In genomic region chr3:34426955-34427354, GRCm38 (mm10) we compare ENCODE assay signal across 25 mouse cellular contexts.
"Had no signal": no experiment of that assay in that cellular context is flagged by ENCODE, and none has a peak within 500 bp of the region (broad histone marks: within the 10 kb centered on the region; RNA-seq: fewer than 3 reads in every experiment).

No protein-coding gene starts in this region.

- H3K27me3 ChIP-seq: heart, embryonic 12.5 days; hindbrain, embryonic 12.5 days; intestine, embryonic 15.5 days; limb, embryonic 12.5 days; liver, embryonic 13.5 days had no signal

- H3K4me3 ChIP-seq: heart, adult 2 months; heart, embryonic 12.5 days; hindbrain, embryonic 10.5 days; hindbrain, embryonic 12.5 days; intestine, embryonic 15.5 days; layer of hippocampus, adult 2 months; left cerebral cortex, adult 2 months; limb, embryonic 10.5 days; limb, embryonic 12.5 days; liver, embryonic 13.5 days had no signal

- DNase-seq: gastrocnemius, postnatal 10 days; gastrocnemius, postnatal 25 days; heart, adult 2 months; heart, postnatal 10 days; heart, postnatal 4 days; kidney, adult 18-20 months; kidney, adult 8-10 months; kidney, postnatal 10 days; kidney, postnatal 25 days; kidney, postnatal 4 days; liver; liver, embryonic 13.5 days had no signal

- H3K4me1 ChIP-seq: hindbrain, embryonic 10.5 days; hindbrain, embryonic 12.5 days; intestine, embryonic 15.5 days; limb, embryonic 10.5 days; limb, embryonic 12.5 days; liver, embryonic 13.5 days had no signal

- H3K27ac ChIP-seq: heart, adult 2 months; hindbrain, embryonic 10.5 days; hindbrain, embryonic 12.5 days; hindbrain, embryonic 14.5 days; intestine, embryonic 15.5 days; layer of hippocampus, adult 2 months; left cerebral cortex, adult 2 months; limb, embryonic 10.5 days; limb, embryonic 12.5 days; liver, embryonic 13.5 days had no signal

- ATAC-seq: hindbrain, embryonic 16.5 days; inflammation-experienced regulatory T-cells, adult 6 months; intestine, embryonic 15.5 days; intestine, postnatal 0 days had no signal

- H3K9me3 ChIP-seq: hindbrain, embryonic 10.5 days; hindbrain, embryonic 12.5 days; intestine, embryonic 15.5 days; limb, embryonic 10.5 days; limb, embryonic 12.5 days; liver, embryonic 13.5 days had no signal

- H3K36me3 ChIP-seq: heart, embryonic 12.5 days; hindbrain, embryonic 10.5 days; hindbrain, embryonic 12.5 days; intestine, embryonic 15.5 days; limb, embryonic 10.5 days; limb, embryonic 12.5 days; liver, embryonic 13.5 days had no signal

- H3K9ac ChIP-seq: heart, embryonic 12.5 days; hindbrain, embryonic 12.5 days; hindbrain, embryonic 14.5 days; intestine, embryonic 15.5 days; limb, embryonic 12.5 days; liver, embryonic 13.5 days had no signal

- H3K4me2 ChIP-seq: heart, embryonic 12.5 days; hindbrain, embryonic 12.5 days; hindbrain, embryonic 14.5 days; intestine, embryonic 15.5 days; limb, embryonic 12.5 days; liver, embryonic 11.5 days; liver, embryonic 13.5 days had no signal
